Mouse (Mus musculus): ENCODE measurements around the gene Fancl.
A peak's percentile ranks its signal among the peaks of the same experiment; 100 is the strongest.

Fancl gene

GRCm38 (mm10) chr11:26395561-26395960, 9.6 kb downstream of the Fancl start:
- H3K4me1 ChIP-seq (replicated peaks; ENCODE audit: low read depth, low read length): peaks cover 11% of the 10 kb centered on the region
- no peaks in the 10 kb centered on the region for H3K36me3 ChIP-seq (ENCODE audit: insufficient read depth, low read length)
- TF ChIP-seq CTCF (conservative IDR thresholded peaks at IDR 0.05; ENCODE audit: low read length) (no peak), NANOG (IDR thresholded peaks at IDR 0.05; ENCODE audit: borderline replicate concordance, low read length) (no peak), POU5F1 (IDR thresholded peaks at IDR 0.05; ENCODE audit: borderline replicate concordance, low read length) (no peak)
- H3K9me3 ChIP-seq (ENCODE audit: low read length): no peaks in the 10 kb centered on the region
- no peaks in the 10 kb centered on the region for H3K27me3 ChIP-seq (ENCODE audit: insufficient read depth, low read length)
- H3K4me3 ChIP-seq (replicated peaks; ENCODE audit: low read length): no peak overlapping the region

- no peak overlapping the region for H3K4me3 ChIP-seq (replicated peaks; ENCODE audit: low read length)
- H3K4me1 ChIP-seq (replicated peaks; ENCODE audit: low read depth, low read length): peaks cover 8% of the 10 kb centered on the region
- TF ChIP-seq POU5F1 (IDR thresholded peaks at IDR 0.05; ENCODE audit: borderline replicate concordance, low read length) (no peak), CTCF (conservative IDR thresholded peaks at IDR 0.05; ENCODE audit: low read length) (no peak), NANOG (IDR thresholded peaks at IDR 0.05; ENCODE audit: borderline replicate concordance, low read length) (no peak)
- no peaks in the 10 kb centered on the region for H3K9me3 ChIP-seq (ENCODE audit: low read length)
- H3K27me3 ChIP-seq (ENCODE audit: insufficient read depth, low read length): no peaks in the 10 kb centered on the region
- peaks cover 11% of the 10 kb centered on the region; the same call in 1 of the 2 replicates for H3K36me3 ChIP-seq (ENCODE audit: insufficient read depth, low read length)
Measured at GRCm38 (mm10) chr11:26412972-26413371, 27.0 kb downstream of the Fancl start.

GRCm38 (mm10) chr11:26421472-26421871, 35.5 kb downstream of the Fancl start:
- no peaks in the 10 kb centered on the region for H3K27me3 ChIP-seq (ENCODE audit: insufficient read depth, low read length)
- no peak overlapping the region for H3K4me3 ChIP-seq (replicated peaks; ENCODE audit: low read length)
- H3K36me3 ChIP-seq (ENCODE audit: insufficient read depth, low read length): 0 out of 2 replicates have a peak, but pooled peaks cover 2% of the 10 kb centered on the region
- no peaks in the 10 kb centered on the region for H3K4me1 ChIP-seq (replicated peaks; ENCODE audit: low read depth, low read length)
- no peaks in the 10 kb centered on the region for H3K9me3 ChIP-seq (ENCODE audit: low read length)
- no peak for TF ChIP-seq POU5F1 (IDR thresholded peaks at IDR 0.05; ENCODE audit: borderline replicate concordance, low read length)
- no peak for TF ChIP-seq NANOG (IDR thresholded peaks at IDR 0.05; ENCODE audit: borderline replicate concordance, low read length)
- no peak for TF ChIP-seq CTCF (conservative IDR thresholded peaks at IDR 0.05; ENCODE audit: low read length)

- TF ChIP-seq NANOG (IDR thresholded peaks at IDR 0.05; ENCODE audit: borderline replicate concordance, low read length) (no peak), POU5F1 (IDR thresholded peaks at IDR 0.05; ENCODE audit: borderline replicate concordance, low read length) (no peak), CTCF (conservative IDR thresholded peaks at IDR 0.05; ENCODE audit: low read length) (no peak)
- no peaks in the 10 kb centered on the region for H3K9me3 ChIP-seq (ENCODE audit: low read length)
- no peak overlapping the region for H3K4me3 ChIP-seq (replicated peaks; ENCODE audit: low read length)
- no peaks in the 10 kb centered on the region for H3K36me3 ChIP-seq (ENCODE audit: insufficient read depth, low read length)
- peaks cover 5% of the 10 kb centered on the region; the same call in 1 of the 2 replicates for H3K4me1 ChIP-seq (replicated peaks; ENCODE audit: low read depth, low read length)
- H3K27me3 ChIP-seq (ENCODE audit: insufficient read depth, low read length): no peaks in the 10 kb centered on the region
Measured at GRCm38 (mm10) chr11:26434229-26434628, 48.3 kb downstream of the Fancl start.

- Histone ChIP-seq H3K4me1 (replicated peaks; ENCODE audit: low read depth, low read length) (peaks cover 5% of the 10 kb centered on the region; the same call in 1 of the 2 replicates), H3K9me3 (ENCODE audit: low read length) (no peaks in the 10 kb centered on the region)
- TF ChIP-seq POU5F1 (IDR thresholded peaks at IDR 0.05; ENCODE audit: borderline replicate concordance, low read length) (no peak), CTCF (conservative IDR thresholded peaks at IDR 0.05; ENCODE audit: low read length) (no peak), NANOG (IDR thresholded peaks at IDR 0.05; ENCODE audit: borderline replicate concordance, low read length) (no peak)
Measured at GRCm38 (mm10) chr11:26437818-26438217, 51.9 kb downstream of the Fancl start.

GRCm38 (mm10) chr11:26441121-26441520, 55.2 kb downstream of the Fancl start:
- Histone ChIP-seq H3K4me1 (replicated peaks; ENCODE audit: low read depth, low read length) (peaks cover 5% of the 10 kb centered on the region; the same call in 1 of the 2 replicates), H3K27me3 (ENCODE audit: insufficient read depth, low read length) (no peaks in the 10 kb centered on the region), H3K9me3 (ENCODE audit: low read length) (peaks cover under 1% of the 10 kb centered on the region; the same call in 1 of the 2 replicates), H3K4me3 (replicated peaks; ENCODE audit: low read length) (no peak overlapping the region), H3K36me3 (ENCODE audit: insufficient read depth, low read length) (peaks cover 3% of the 10 kb centered on the region; the same call in 1 of the 2 replicates)
- TF ChIP-seq POU5F1 (IDR thresholded peaks at IDR 0.05; ENCODE audit: borderline replicate concordance, low read length) (no peak), CTCF (conservative IDR thresholded peaks at IDR 0.05; ENCODE audit: low read length) (no peak), NANOG (IDR thresholded peaks at IDR 0.05; ENCODE audit: borderline replicate concordance, low read length) (no peak)

More at GRCm38 (mm10) chr11:26437818-26438217, 51.9 kb downstream of the Fancl start:
- Histone ChIP-seq H3K27me3 (ENCODE audit: insufficient read depth, low read length) (no peaks in the 10 kb centered on the region), H3K4me3 (replicated peaks; ENCODE audit: low read length) (0 out of 2 replicates have a peak overlapping the region, but pooled peaks have one; percentile 14), H3K36me3 (ENCODE audit: insufficient read depth, low read length) (no peaks in the 10 kb centered on the region)

- TF ChIP-seq POU5F1 (IDR thresholded peaks at IDR 0.05; ENCODE audit: borderline replicate concordance, low read length) (no peak), CTCF (conservative IDR thresholded peaks at IDR 0.05; ENCODE audit: low read length) (no peak), NANOG (IDR thresholded peaks at IDR 0.05; ENCODE audit: borderline replicate concordance, low read length) (no peak)
- Histone ChIP-seq H3K36me3 (ENCODE audit: insufficient read depth, low read length) (peaks cover 10% of the 10 kb centered on the region), H3K4me1 (replicated peaks; ENCODE audit: low read depth, low read length) (no peaks in the 10 kb centered on the region), H3K27me3 (ENCODE audit: insufficient read depth, low read length) (no peaks in the 10 kb centered on the region), H3K4me3 (replicated peaks; ENCODE audit: low read length) (no peak overlapping the region), H3K9me3 (ENCODE audit: low read length) (peaks cover 8% of the 10 kb centered on the region)
Measured at GRCm38 (mm10) chr11:26444374-26444773, 58.4 kb downstream of the Fancl start.

- Histone ChIP-seq H3K4me3 (replicated peaks; ENCODE audit: low read length) (no peak overlapping the region), H3K36me3 (ENCODE audit: insufficient read depth, low read length) (peaks cover 7% of the 10 kb centered on the region; the same call in 1 of the 2 replicates), H3K27me3 (ENCODE audit: insufficient read depth, low read length) (no peaks in the 10 kb centered on the region), H3K4me1 (replicated peaks; ENCODE audit: low read depth, low read length) (peaks cover 6% of the 10 kb centered on the region; the same call in 1 of the 2 replicates), H3K9me3 (ENCODE audit: low read length) (peaks cover 8% of the 10 kb centered on the region)
- TF ChIP-seq CTCF (conservative IDR thresholded peaks at IDR 0.05; ENCODE audit: low read length): no peak
- no peak for TF ChIP-seq NANOG (IDR thresholded peaks at IDR 0.05; ENCODE audit: borderline replicate concordance, low read length)
- TF ChIP-seq POU5F1 (IDR thresholded peaks at IDR 0.05; ENCODE audit: borderline replicate concordance, low read length): no peak
Measured at GRCm38 (mm10) chr11:26449789-26450188, 63.9 kb downstream of the Fancl start.

- H3K36me3 ChIP-seq (ENCODE audit: insufficient read depth, low read length): peaks cover 7% of the 10 kb centered on the region; the same call in 1 of the 2 replicates
- peaks cover 6% of the 10 kb centered on the region; the same call in 1 of the 2 replicates for H3K4me1 ChIP-seq (replicated peaks; ENCODE audit: low read depth, low read length)
- no peaks in the 10 kb centered on the region for H3K27me3 ChIP-seq (ENCODE audit: insufficient read depth, low read length)
- H3K9me3 ChIP-seq (ENCODE audit: low read length): peaks cover 8% of the 10 kb centered on the region
- TF ChIP-seq NANOG (IDR thresholded peaks at IDR 0.05; ENCODE audit: borderline replicate concordance, low read length) (no peak), POU5F1 (IDR thresholded peaks at IDR 0.05; ENCODE audit: borderline replicate concordance, low read length) (no peak), CTCF (conservative IDR thresholded peaks at IDR 0.05; ENCODE audit: low read length) (no peak)
- no peak overlapping the region for H3K4me3 ChIP-seq (replicated peaks; ENCODE audit: low read length)
Measured at GRCm38 (mm10) chr11:26450636-26451035, 64.7 kb downstream of the Fancl start.

All from E14TG2a.4 (cell line).